Mouse (Mus musculus) hindbrain, embryonic 13.5 days (tissue): ENCODE results near the gene Gm13101. TPM values are rescaled to one million over a fixed set of nuclear protein-coding genes. Genes with fewer than 3 reads are reported as not detected.
"Not testable (repeated sequence)": the region's sequence is repeated elsewhere in the genome, so short reads cannot be mapped to it uniquely, and the experiment has no call there.

Experiments
- ATAC-seq: fragments of 200-750 bp; cut with Nextera tagmentation; 2 replicates; pipeline ENCODE4 v1.8.0; 2017; ENCODE audit warnings: moderate TSS enrichment; ENCODE audit not compliant: low FRiP score
- H3K27ac ChIP-seq: fragments of 300-500 bp; sonication (generic); 2 replicates; pipeline ENCODE4 v1.5.1; 2015; ENCODE audit warnings: inconsistent platforms, mild to moderate bottlenecking, moderate library complexity
- H3K27me3 ChIP-seq: fragments of 300-500 bp; sonication (generic); 2 replicates; pipeline ENCODE4 v1.6.1; 2015; ENCODE audit warnings: mild to moderate bottlenecking, inconsistent platforms
- H3K36me3 ChIP-seq: fragments of 300-500 bp; sonication (generic); 2 replicates; pipeline ENCODE4 v1.6.1; 2015; ENCODE audit warnings: mild to moderate bottlenecking, inconsistent platforms
- H3K4me1 ChIP-seq: fragments of 300-500 bp; sonication (generic); replicated peaks from 2 replicates; pipeline ENCODE4 v1.6.1; 2015; ENCODE audit warnings: inconsistent platforms
- H3K4me2 ChIP-seq: fragments of 300-500 bp; sonication (generic); 2 replicates; pipeline ENCODE4 v1.6.1; 2015; ENCODE audit warnings: inconsistent platforms, mild to moderate bottlenecking, moderate library complexity
- H3K4me3 ChIP-seq: fragments of 300-500 bp; sonication (generic); 2 replicates; pipeline ENCODE4 v1.5.1; 2015; ENCODE audit warnings: mild to moderate bottlenecking, inconsistent platforms
- H3K9ac ChIP-seq: fragments of 300-500 bp; sonication (generic); 2 replicates; pipeline ENCODE4 v1.6.1; 2015; ENCODE audit warnings: mild to moderate bottlenecking, inconsistent platforms
- H3K9me3 ChIP-seq: fragments of 300-500 bp; sonication (generic); 2 replicates; pipeline ENCODE4 v1.6.1; 2016; ENCODE audit warnings: inconsistent platforms
- WGBS: fragments of 180-500 bp; shearing (Covaris S2); methylation state at CpG from one replicate; pipeline ENCODE4 v1.1.7; 2015; 5-methylcytosine and 5-hydroxymethylcytosine counted together
- polyA plus RNA-seq: library from polyadenylated mRNA; unstranded; fragments of >200 nt; fragmentation: Nextera tagmentation; extraction: Ambion mirVana; gene quantifications from 2 replicates; pipeline ENCODE4 v1.2.1, GENCODE M21; 2015

The Gm13101 gene
- polyA plus RNA-seq: not detected in 2 replicates

- not testable (repeated sequence) for H3K4me2 ChIP-seq, H3K4me1 ChIP-seq, ATAC-seq, H3K27ac ChIP-seq, H3K4me3 ChIP-seq, H3K9ac ChIP-seq, H3K36me3 ChIP-seq, H3K27me3 ChIP-seq
- H3K9me3 ChIP-seq: peaks cover 10% of the 10 kb centered on the region; the same call in 1 of the 2 replicates
- 60% methylated on average over 2 of the region's 2 CpGs for WGBS
Measured at GRCm38 (mm10) chr4:143966850-143967249, at the start of gene Gm13101. Gm13101 (minus strand) TSS chr4:143966950.

DNA sequence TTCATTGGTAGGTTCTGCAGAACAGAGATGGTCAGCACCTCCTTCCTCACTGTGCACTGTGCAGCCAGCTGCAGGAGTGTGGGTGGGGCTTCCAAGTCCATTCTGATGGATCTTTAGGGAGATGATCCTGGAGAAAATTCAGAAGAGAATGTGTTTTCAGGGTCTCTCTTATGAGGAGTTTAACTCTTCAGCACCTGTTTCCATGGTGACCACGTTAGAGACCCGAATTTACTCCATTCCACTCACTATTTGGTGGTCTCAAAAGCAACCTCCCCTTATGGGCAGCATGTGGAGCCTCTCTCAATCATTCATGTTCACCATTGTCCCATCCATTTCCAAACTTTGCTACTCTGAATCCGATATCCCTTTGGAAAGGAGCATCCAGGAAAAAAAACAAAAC, 27.5 kb upstream of the Gm13101 start, which contains the start of gene Pramef17:
Pramef17 (minus strand) TSS at position 101 of the 400 bp plus-strand sequence.
- H3K27ac ChIP-seq, H3K36me3 ChIP-seq, H3K4me3 ChIP-seq, H3K4me1 ChIP-seq, ATAC-seq, H3K4me2 ChIP-seq, H3K9ac ChIP-seq, H3K9me3 ChIP-seq, H3K27me3 ChIP-seq: not testable (repeated sequence)
- 65% methylated on average over 3 of the region's 3 CpGs for WGBS

DNA sequence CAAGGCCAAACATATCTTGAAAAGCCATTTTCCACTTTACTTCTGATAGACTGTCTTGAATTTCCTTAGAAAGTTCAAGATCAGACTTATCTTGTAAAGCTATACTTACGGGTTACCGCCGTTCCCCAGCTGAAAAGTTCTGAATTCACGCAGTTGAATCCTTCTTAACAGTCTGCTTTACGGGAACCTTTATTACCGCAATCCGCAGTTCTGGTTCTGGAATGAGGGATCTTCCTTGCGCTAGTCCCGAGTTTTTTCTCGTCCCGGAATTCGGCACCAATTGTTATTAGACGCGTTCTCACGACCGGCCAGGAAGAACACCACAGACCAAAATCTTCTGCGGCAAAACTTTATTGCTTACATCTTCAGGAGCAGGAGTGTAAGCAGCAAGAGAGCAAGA, 21.4 kb upstream of the Gm13101 start:
- not testable (repeated sequence) for ATAC-seq, H3K36me3 ChIP-seq

DNA sequence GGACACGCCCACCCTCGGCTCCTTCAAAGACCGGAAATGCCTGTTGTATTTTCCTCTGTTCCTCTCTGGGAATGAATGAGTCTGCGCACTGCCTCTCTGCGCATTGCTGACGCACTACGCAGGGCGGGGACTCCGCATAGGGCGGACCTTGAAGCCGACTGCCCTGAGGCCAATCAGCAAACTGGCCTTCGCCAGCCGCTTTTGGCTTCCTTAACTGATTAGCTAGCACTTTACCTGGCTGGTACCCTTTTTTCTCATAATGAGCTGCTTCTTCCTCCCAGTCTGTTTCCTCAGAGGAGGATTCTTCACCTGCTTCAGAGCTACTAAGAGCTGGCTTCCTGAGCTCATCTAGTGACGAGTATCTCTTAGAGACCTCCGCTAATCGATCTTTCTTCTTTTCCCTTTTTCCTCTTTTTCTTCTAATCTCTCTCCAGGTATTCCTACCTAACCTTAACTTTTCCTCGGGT, 20.8 kb upstream of the Gm13101 start:
- not testable (repeated sequence) for H3K4me1 ChIP-seq, H3K27me3 ChIP-seq, H3K9ac ChIP-seq, H3K9me3 ChIP-seq, H3K36me3 ChIP-seq, H3K27ac ChIP-seq, H3K4me3 ChIP-seq, H3K4me2 ChIP-seq, ATAC-seq
- WGBS: 93% methylated on average over 14 of the region's 17 CpGs

More for the DNA sequence above, 21.4 kb upstream of the Gm13101 start:
- not testable (repeated sequence) for H3K4me2 ChIP-seq, H3K4me1 ChIP-seq, H3K27me3 ChIP-seq, H3K9ac ChIP-seq, H3K9me3 ChIP-seq, H3K27ac ChIP-seq, H3K4me3 ChIP-seq
- WGBS: 95% methylated on average over 17 of the region's 17 CpGs

DNA sequence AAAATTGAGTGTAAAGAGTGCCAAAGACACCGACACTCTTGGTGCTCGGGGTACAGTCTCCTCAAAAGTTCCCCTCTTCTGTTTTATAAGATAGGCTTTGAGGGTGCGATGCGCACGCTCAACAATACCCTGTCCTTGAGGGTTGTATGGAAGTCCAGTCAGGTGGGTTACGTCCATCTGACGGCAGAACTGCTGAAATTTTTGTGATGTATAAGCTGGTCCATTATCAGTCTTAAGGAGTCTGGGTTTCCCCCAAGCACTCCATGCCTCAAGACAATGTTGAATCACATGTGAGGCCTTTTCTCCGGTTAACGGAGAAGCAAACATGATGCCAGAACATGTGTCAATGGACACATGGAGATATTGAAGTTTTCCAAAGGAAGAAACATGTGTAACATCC, 19.0 kb upstream of the Gm13101 start:
- not testable (repeated sequence) for H3K9ac ChIP-seq, ATAC-seq, H3K4me2 ChIP-seq, H3K27me3 ChIP-seq, H3K27ac ChIP-seq, H3K4me3 ChIP-seq, H3K36me3 ChIP-seq, H3K9me3 ChIP-seq, H3K4me1 ChIP-seq
- WGBS: 97% methylated on average over 7 of the region's 9 CpGs

- not testable (repeated sequence) for H3K4me1 ChIP-seq, H3K4me3 ChIP-seq, H3K9me3 ChIP-seq, H3K27me3 ChIP-seq, H3K27ac ChIP-seq, H3K9ac ChIP-seq, H3K36me3 ChIP-seq, H3K4me2 ChIP-seq, ATAC-seq
- WGBS: no CpG with 5 or more reads among the region's 7 CpGs
Measured at GRCm38 (mm10) chr4:143985165-143985564, 18.4 kb upstream of the Gm13101 start.

GRCm38 (mm10) chr4:143983446-143983845, 16.7 kb upstream of the Gm13101 start:
- H3K27me3 ChIP-seq, H3K36me3 ChIP-seq, H3K27ac ChIP-seq, H3K9me3 ChIP-seq, H3K4me1 ChIP-seq, H3K4me3 ChIP-seq, H3K9ac ChIP-seq, ATAC-seq, H3K4me2 ChIP-seq: not testable (repeated sequence)
- 44% methylated on average over 1 of the region's 1 CpGs for WGBS

GRCm38 (mm10) chr4:143950916-143951315, 15.8 kb downstream of the Gm13101 start, which contains the start of gene Pramef25:
Pramef25 (minus strand) TSS chr4:143951016.
- H3K27ac ChIP-seq, H3K27me3 ChIP-seq, H3K36me3 ChIP-seq, H3K4me1 ChIP-seq, ATAC-seq, H3K4me3 ChIP-seq, H3K9ac ChIP-seq, H3K4me2 ChIP-seq: not testable (repeated sequence)
- WGBS: 86% methylated on average over 1 of the region's 1 CpGs
- H3K9me3 ChIP-seq: peaks cover 21% of the 10 kb centered on the region; the same call in 1 of the 2 replicates

Other genes starting within 250 kb of the Gm13101 start
- gene Gm13078, start 247.5 kb downstream of the Gm13101 start, polyA plus RNA-seq: not detected in 2 replicates
- not detected in 2 replicates for gene Gm13023, start 177.6 kb downstream of the Gm13101 start, polyA plus RNA-seq
- not detected in 2 replicates for gene Gm13084, start 150.9 kb downstream of the Gm13101 start, polyA plus RNA-seq
- not detected in 2 replicates for gene Gm13103, start 120.5 kb downstream of the Gm13101 start, polyA plus RNA-seq
- gene Pramef6, start 66.6 kb downstream of the Gm13101 start, polyA plus RNA-seq: not detected in 2 replicates
- not detected in 2 replicates for gene Pramef25, start 15.9 kb downstream of the Gm13101 start, polyA plus RNA-seq
- gene Pramef17, start 27.4 kb upstream of the Gm13101 start, polyA plus RNA-seq: not detected in 2 replicates
- not detected in 2 replicates for gene Pramel4, start 92.2 kb upstream of the Gm13101 start, polyA plus RNA-seq
- not detected in 2 replicates for gene Gm13102, start 139.5 kb upstream of the Gm13101 start, polyA plus RNA-seq
- gene Oog3, start 195.7 kb upstream of the Gm13101 start, polyA plus RNA-seq: not detected in 2 replicates
- gene Oog2, start 223.8 kb upstream of the Gm13101 start, polyA plus RNA-seq: not detected in 2 replicates
- not detected in 2 replicates for gene C87977, start 246.4 kb upstream of the Gm13101 start, polyA plus RNA-seq